20 mouse cellular contexts compared by ENCODE assay signal in the genomic region with DNA sequence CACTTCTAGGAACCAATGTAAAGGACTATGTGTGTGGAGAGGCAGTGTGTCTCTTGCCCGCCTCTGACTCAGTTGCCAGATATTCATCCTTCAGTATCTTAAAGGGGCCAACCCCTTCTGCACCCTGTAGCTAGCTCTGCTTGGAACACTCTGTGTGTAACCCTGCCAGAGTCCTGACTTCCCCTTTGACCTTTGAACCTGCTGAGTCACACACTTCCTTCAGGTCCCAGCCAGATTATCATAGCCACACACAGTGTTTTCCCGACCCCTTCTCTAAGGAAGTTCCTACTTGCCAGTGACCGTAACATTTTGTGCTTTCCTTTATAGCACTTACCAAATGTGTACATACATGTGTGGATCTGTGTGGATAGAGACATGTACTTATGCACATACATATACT.
DNase-seq lines count a peak whose midpoint lies in the region; ATAC-seq lines count a peak whose summit lies in the region.
"Had no signal": no experiment of that assay in that cellular context is flagged by ENCODE, and none has a peak within 500 bp of the region (broad histone marks: within the 10 kb centered on the region; RNA-seq: fewer than 3 reads in every experiment).

No protein-coding gene starts in this region.

- no peaks in the 10 kb centered on the region for H3K36me3 ChIP-seq in heart, embryonic 11.5 days (ENCODE audit: control insufficient read depth, insufficient read depth, low read length)
- H3K36me3 ChIP-seq: embryonic facial prominence, embryonic 15.5 days; forebrain, embryonic 12.5 days; heart, embryonic 15.5 days; midbrain, embryonic 12.5 days had no signal

- no peak for ATAC-seq in heart, embryonic 11.5 days (replicated peaks; ENCODE audit: insufficient number of reproducible peaks, low FRiP score, low TSS enrichment)
- ATAC-seq: intestine, postnatal 0 days; Patski had no signal

- no peak overlapping the region for H3K9ac ChIP-seq in heart, embryonic 11.5 days (ENCODE audit: low read depth, low read length)
- H3K9ac ChIP-seq: embryonic facial prominence, embryonic 15.5 days; forebrain, embryonic 12.5 days; heart, embryonic 15.5 days; hindbrain, embryonic 14.5 days; lung, embryonic 14.5 days; midbrain, embryonic 12.5 days had no signal

- no peak overlapping the region for H3K4me2 ChIP-seq in heart, embryonic 11.5 days
- H3K4me2 ChIP-seq: embryonic facial prominence, embryonic 15.5 days; forebrain, embryonic 12.5 days; heart, embryonic 15.5 days; hindbrain, embryonic 14.5 days; lung, embryonic 14.5 days; midbrain, embryonic 12.5 days had no signal

- DNase-seq in adrenal gland, adult (ENCODE audit: inconsistent age in 2 of 2, low spot score in 1 of 2) = peak; percentile 39 to 69
- no peak for DNase-seq in adrenal gland, adult 18-20 months (ENCODE audit: low spot score in 2 of 2)
- DNase-seq in heart, adult 9 months (ENCODE audit: low spot score in 2 of 2) = peak; percentile 73 to 78
- DNase-seq in 416B (ENCODE audit: low read depth) = peak; percentile 29
- DNase-seq in kidney, postnatal 36 days = peak; percentile 79 to 81
- no peak for DNase-seq in left cerebral cortex, adult 11 months (ENCODE audit: low spot score)
- no peak for DNase-seq in retina, postnatal 1 day
- DNase-seq: cerebellum, adult 11-12 months; layer of hippocampus, postnatal 36 days; lung, embryonic 14.5 days; right cerebral cortex, postnatal 4 days; thymus, postnatal 36 days had no signal

- no peaks in the 10 kb centered on the region for H3K9me3 ChIP-seq in heart, embryonic 11.5 days (replicated peaks; ENCODE audit: control insufficient read depth, low read length)
- H3K9me3 ChIP-seq: embryonic facial prominence, embryonic 15.5 days; forebrain, embryonic 12.5 days; heart, embryonic 15.5 days; midbrain, embryonic 12.5 days had no signal

- WGBS in heart, embryonic 11.5 days (ENCODE audit: insufficient replicate concordance) = 48% methylated on average over 3 of the region's 3 CpGs

- no peak overlapping the region for H3K27ac ChIP-seq in heart, embryonic 11.5 days (ENCODE audit: low read depth, low read length)
- H3K27ac ChIP-seq: embryonic facial prominence, embryonic 15.5 days; forebrain, embryonic 12.5 days; heart, embryonic 15.5 days; hindbrain, embryonic 14.5 days; midbrain, embryonic 12.5 days had no signal

- H3K4me1 ChIP-seq in heart, embryonic 11.5 days (ENCODE audit: control insufficient read depth, insufficient read depth, low read length) = no peaks in the 10 kb centered on the region

- H3K4me3 ChIP-seq in heart, embryonic 11.5 days (ENCODE audit: low read depth, low read length) = no peak overlapping the region
- H3K4me3 ChIP-seq: embryonic facial prominence, embryonic 15.5 days; forebrain, embryonic 12.5 days; heart, embryonic 15.5 days; midbrain, embryonic 12.5 days had no signal

- H3K27me3 ChIP-seq in heart, embryonic 11.5 days (ENCODE audit: control insufficient read depth, insufficient read depth, low read length) = 0 out of 2 replicates have a peak, but pooled peaks cover 2% of the 10 kb centered on the region
- H3K27me3 ChIP-seq: embryonic facial prominence, embryonic 15.5 days; midbrain, embryonic 12.5 days had no signal

Comparison
In these comparisons a context has a peak if more than half of its experiments do, and no peak if none do; other contexts are left out.
1. DNase-seq: peak in adrenal gland, adult (2 of 2), heart, adult 9 months (2 of 2), 416B (single experiment) and kidney, postnatal 36 days (2 of 2); none in adrenal gland, adult 18-20 months (0 of 2), left cerebral cortex, adult 11 months (single experiment) and retina, postnatal 1 day (single experiment).